Mouse (Mus musculus) MEL (cell line): ENCODE results near the gene Prkcq. TPM values are rescaled to one million over a fixed set of nuclear protein-coding genes. Genes with fewer than 3 reads are reported as not detected.

ENCODE experiments used
- DNase-seq: peaks from one replicate; pipeline ENCODE4 v3.0.0; 2011; ENCODE audit warnings: low read depth, low spot score
- H3K27ac ChIP-seq: 2 replicates; pipeline ENCODE4 v1.5.1; 2012; ENCODE audit warnings: low read depth, mild to moderate bottlenecking, control low read depth, low read length, moderate library complexity; ENCODE audit not compliant: control insufficient read depth
- H3K27me3 ChIP-seq, 2 experiments: fragments of 150-350 bp in 1 of 2; sonication (generic) in 1 of 2; 2 replicates each; pipeline ENCODE4 v1.6.1; 2012; ENCODE audit warnings: low read length in 2 of 2, mild to moderate bottlenecking in 2 of 2, improper control_type of control experiment in 1 of 2, moderate library complexity in 1 of 2; ENCODE audit not compliant: insufficient read depth in 2 of 2, control insufficient read depth in 1 of 2
- H3K36me3 ChIP-seq, 2 experiments: 2 replicates each; pipeline ENCODE4 v1.6.1; 2012 to 2014; ENCODE audit warnings: low read length in 2 of 2, improper control_type of control experiment in 1 of 2, inconsistent platforms in 1 of 2, mild to moderate bottlenecking in 1 of 2; ENCODE audit not compliant: insufficient read depth in 2 of 2, control insufficient read depth in 1 of 2
- H3K4me1 ChIP-seq, 2 experiments: fragments of 150-350 bp in 1 of 2; sonication (generic) in 1 of 2; 2 replicates each; pipeline ENCODE4 v1.6.1; 2012; ENCODE audit warnings: low read length in 2 of 2, improper control_type of control experiment in 1 of 2, mild to moderate bottlenecking in 1 of 2; ENCODE audit not compliant: insufficient read depth in 2 of 2, control insufficient read depth in 1 of 2
- H3K4me3 ChIP-seq, 2 experiments: fragments of 150-350 bp in 1 of 2; sonication (generic) in 1 of 2; 2 replicates each; pipeline ENCODE4 v1.5.1; 2012; ENCODE audit warnings: low read depth in 2 of 2, low read length in 2 of 2, mild to moderate bottlenecking in 2 of 2, moderate library complexity in 2 of 2, control low read depth in 1 of 2, improper control_type of control experiment in 1 of 2; ENCODE audit not compliant: control insufficient read depth in 1 of 2, insufficient read depth in 1 of 2
- H3K79me2 ChIP-seq: 2 replicates; pipeline ENCODE4 v1.6.1; 2012; ENCODE audit warnings: mild to moderate bottlenecking, low read length, moderate library complexity; ENCODE audit not compliant: control insufficient read depth, poor library complexity, insufficient read depth
- H3K9ac ChIP-seq: 2 replicates; pipeline ENCODE4 v1.6.1; 2012; ENCODE audit warnings: low read depth, mild to moderate bottlenecking, control low read depth, low read length, moderate library complexity; ENCODE audit not compliant: control insufficient read depth, poor library complexity, severe bottlenecking
- H3K9me3 ChIP-seq: fragments of 150-350 bp; sonication (generic); replicated peaks from 2 replicates; pipeline ENCODE4 v1.6.1; 2012; ENCODE audit warnings: mild to moderate bottlenecking, low read length, improper control_type of control experiment, moderate library complexity; ENCODE audit not compliant: insufficient read depth
- CHD1 ChIP-seq: IDR thresholded peaks from 2 replicates; pipeline ENCODE4 v1.6.1; 2012; ENCODE audit warnings: low read depth, mild to moderate bottlenecking, inconsistent platforms, low read length, improper control_type of control experiment
- CTCF ChIP-seq, 3 experiments: IDR thresholded peaks in 2 of 3; conservative IDR thresholded peaks in 1 of 3; 2 replicates each; pipeline ENCODE4 v1.5.1; 2011 to 2012; ENCODE audit warnings: low read length in 3 of 3, low read depth in 2 of 3, mild to moderate bottlenecking in 2 of 3, improper control_type of control experiment in 1 of 3, inconsistent platforms in 1 of 3, mixed read lengths in 1 of 3, moderate library complexity in 1 of 3; ENCODE audit not compliant: control insufficient read depth in 1 of 3, insufficient read depth in 1 of 3, poor library complexity in 1 of 3, severe bottlenecking in 1 of 3
- E2F4 ChIP-seq: IDR thresholded peaks from 2 replicates; pipeline ENCODE4 v1.6.1; 2011; ENCODE audit warnings: low read depth, low read length, improper control_type of control experiment, borderline replicate concordance
- EP300 ChIP-seq, 2 experiments: IDR thresholded peaks; 2 replicates each; pipeline ENCODE4 v1.6.1; 2011; ENCODE audit warnings: improper control_type of control experiment in 2 of 2, low read length in 2 of 2, low read depth in 1 of 2, mild to moderate bottlenecking in 1 of 2
- ETS1 ChIP-seq: IDR thresholded peaks from 2 replicates; pipeline ENCODE4 v1.6.1; 2012; ENCODE audit warnings: low read depth, mild to moderate bottlenecking, inconsistent platforms, low read length, improper control_type of control experiment, moderate library complexity
- GABPA ChIP-seq: IDR thresholded peaks from 2 replicates; pipeline ENCODE4 v1.6.1; 2012; ENCODE audit warnings: low read depth, mild to moderate bottlenecking, inconsistent platforms, low read length, improper control_type of control experiment, moderate library complexity
- GATA1 ChIP-seq: IDR thresholded peaks from 2 replicates; pipeline ENCODE4 v1.6.1; 2011; ENCODE audit warnings: low read depth, low read length, improper control_type of control experiment
- HCFC1 ChIP-seq: IDR thresholded peaks from 2 replicates; pipeline ENCODE4 v1.6.1; 2012; ENCODE audit warnings: low read depth, mild to moderate bottlenecking, inconsistent platforms, low read length, improper control_type of control experiment, moderate library complexity
- JUND ChIP-seq: IDR thresholded peaks from 2 replicates; pipeline ENCODE4 v1.6.1; 2011; ENCODE audit warnings: low read depth, mild to moderate bottlenecking, improper control_type of control experiment, low read length
- KAT2A ChIP-seq: conservative IDR thresholded peaks from 2 replicates; pipeline ENCODE4 v1.6.1; 2012; ENCODE audit warnings: low read depth, low read length, improper control_type of control experiment, inconsistent platforms
- MAFK ChIP-seq: IDR thresholded peaks from 2 replicates; pipeline ENCODE4 v1.6.1; 2011; ENCODE audit warnings: low read depth, mild to moderate bottlenecking, low read length, improper control_type of control experiment, borderline replicate concordance
- MAZ ChIP-seq: IDR thresholded peaks from 2 replicates; pipeline ENCODE4 v1.6.1; 2012; ENCODE audit warnings: low read depth, mild to moderate bottlenecking, inconsistent platforms, low read length, improper control_type of control experiment
- MXI1 ChIP-seq: IDR thresholded peaks from 2 replicates; pipeline ENCODE4 v1.6.1; 2011; ENCODE audit warnings: mild to moderate bottlenecking, low read depth, low read length, improper control_type of control experiment
- MYC ChIP-seq: IDR thresholded peaks from 2 replicates; pipeline ENCODE4 v1.6.1; 2011; ENCODE audit warnings: low read depth, mild to moderate bottlenecking, low read length, improper control_type of control experiment, moderate library complexity
- NELFE ChIP-seq: IDR thresholded peaks from 2 replicates; pipeline ENCODE4 v1.6.1; 2011; ENCODE audit warnings: low read depth, low read length, improper control_type of control experiment
- POLR2A ChIP-seq, 2 experiments: IDR thresholded peaks; 2 replicates each; pipeline ENCODE4 v1.6.1; 2011 to 2012; ENCODE audit warnings: low read length in 2 of 2, mild to moderate bottlenecking in 2 of 2, control low read depth in 1 of 2, improper control_type of control experiment in 1 of 2, low read depth in 1 of 2, moderate library complexity in 1 of 2; ENCODE audit not compliant: control insufficient read depth in 1 of 2, insufficient read depth in 1 of 2, poor library complexity in 1 of 2
- POLR2AphosphoS2 ChIP-seq: IDR thresholded peaks from 2 replicates; pipeline ENCODE4 v1.6.1; 2011; ENCODE audit warnings: low read length, improper control_type of control experiment
- POLR2AphosphoS5 ChIP-seq: IDR thresholded peaks from 2 replicates; pipeline ENCODE4 v1.6.1; 2012; ENCODE audit warnings: low read depth, borderline replicate concordance, mild to moderate bottlenecking, inconsistent platforms, low read length, moderate library complexity, mixed read lengths
- RCOR1 ChIP-seq: IDR thresholded peaks from 2 replicates; pipeline ENCODE4 v1.6.1; 2012; ENCODE audit warnings: low read depth, mild to moderate bottlenecking, inconsistent platforms, low read length, improper control_type of control experiment
- SIN3A ChIP-seq: IDR thresholded peaks from 2 replicates; pipeline ENCODE4 v1.6.1; 2012; ENCODE audit warnings: low read length, improper control_type of control experiment, inconsistent platforms
- SMC3 ChIP-seq: IDR thresholded peaks from 2 replicates; pipeline ENCODE4 v1.6.1; 2011; ENCODE audit warnings: low read depth, low read length, improper control_type of control experiment
- TAL1 ChIP-seq: IDR thresholded peaks from 2 replicates; pipeline ENCODE4 v1.6.1; 2012; ENCODE audit warnings: mild to moderate bottlenecking, inconsistent platforms, low read length, moderate library complexity, mixed read lengths
- TBP ChIP-seq: IDR thresholded peaks from 2 replicates; pipeline ENCODE4 v1.8.0; 2011; ENCODE audit warnings: low read depth, low read length, improper control_type of control experiment
- UBTF ChIP-seq: IDR thresholded peaks from 2 replicates; pipeline ENCODE4 v1.6.1; 2012; ENCODE audit warnings: low read depth, mild to moderate bottlenecking, inconsistent platforms, low read length, improper control_type of control experiment, moderate library complexity, borderline replicate concordance; ENCODE audit not compliant: insufficient read depth
- USF1 ChIP-seq: IDR thresholded peaks from 2 replicates; pipeline ENCODE4 v1.6.1; 2014; ENCODE audit warnings: low read depth, mild to moderate bottlenecking, inconsistent platforms, low read length, improper control_type of control experiment, moderate library complexity
- USF2 ChIP-seq, 2 experiments: IDR thresholded peaks; 2 replicates each; pipeline ENCODE4 v1.6.1; 2011 to 2012; ENCODE audit warnings: improper control_type of control experiment in 2 of 2, low read length in 2 of 2, borderline replicate concordance in 1 of 2, inconsistent platforms in 1 of 2, low read depth in 1 of 2, mild to moderate bottlenecking in 1 of 2; ENCODE audit not compliant: insufficient read depth in 1 of 2
- ZKSCAN1 ChIP-seq: IDR thresholded peaks from 2 replicates; pipeline ENCODE4 v1.6.1; 2012; ENCODE audit warnings: low read depth, mild to moderate bottlenecking, inconsistent platforms, low read length, improper control_type of control experiment, moderate library complexity
- polyA plus RNA-seq, 2 experiments: library from polyadenylated mRNA; stranded (reverse) in 1 of 2; unstranded in 1 of 2; fragments of >175 nt in 1 of 2; fragments of >200 nt in 1 of 2; gene quantifications; 2 replicates each; pipeline versions ENCODE4 v1.2.1 to v1.2.4; 2012; ENCODE audit warnings: low replicate concordance in 2 of 2, low read depth in 1 of 2; ENCODE audit not compliant: insufficient read length in 2 of 2, insufficient read depth in 1 of 2, missing spikeins in 1 of 2
- total RNA-seq: library from RNA; depleted of rRNA; stranded (reverse); fragments of 300-350 nt; gene quantifications from 2 replicates; pipeline ENCODE4 v1.2.3, GENCODE M21; 2012

Prkcq gene
- total and polyA plus RNA-seq, 3 experiments, result 0.12 to 0.19 TPM; not detected in 1

- TF ChIP-seq TBP (no peak), CHD1 (no peak), MXI1 (no peak), KAT2A (no peak), GATA1 (no peak), POLR2A (IDR thresholded peaks at IDR 0.05; ENCODE audit: control insufficient read depth in 1 of 2, insufficient read depth in 1 of 2, low read depth in 1 of 2, low read length in 2 of 2, poor library complexity in 1 of 2) (no peak), MYC (no peak), HCFC1 (no peak), UBTF (no peak), RCOR1 (no peak), SIN3A (no peak), POLR2AphosphoS5 (no peak), CTCF (IDR thresholded peaks at IDR 0.05 in 2 of 3, conservative IDR thresholded peaks at IDR 0.05 in 1 of 3; ENCODE audit: control insufficient read depth in 1 of 3, insufficient read depth in 1 of 3, low read depth in 2 of 3, low read length in 3 of 3, poor library complexity in 1 of 3, severe bottlenecking in 1 of 3) (no peak), ZKSCAN1 (no peak), TAL1 (no peak), MAFK (no peak), JUND (no peak), USF2 (IDR thresholded peaks at IDR 0.05; ENCODE audit: borderline replicate concordance in 1 of 2, insufficient read depth in 1 of 2, low read depth in 1 of 2, low read length in 2 of 2) (no peak), SMC3 (no peak), POLR2AphosphoS2 (no peak)
- H3K79me2 ChIP-seq, result no peaks in the 10 kb centered on the region
- no peak for DNase-seq
- H3K4me3 ChIP-seq, result no peak overlapping the region
- no peak overlapping the region for H3K27ac ChIP-seq
- no peaks in the 10 kb centered on the region for H3K9me3 ChIP-seq
- peaks cover 3 to 6% of the 10 kb centered on the region in 2 experiments; a peak in 3 of 4 replicates for H3K27me3 ChIP-seq
- no peak overlapping the region for H3K9ac ChIP-seq
- no peaks in the 10 kb centered on the region for H3K4me1 ChIP-seq
- no peaks in the 10 kb centered on the region for H3K36me3 ChIP-seq
Observed at GRCm38 (mm10) chr2:11135718-11136117, 36.2 kb upstream of the Prkcq start.

GRCm38 (mm10) chr2:11138076-11138475 is 33.8 kb upstream of the Prkcq start:
- Histone ChIP-seq H3K9ac (no peak overlapping the region), H3K27me3 (peaks cover 3 to 7% of the 10 kb centered on the region in 2 experiments), H3K36me3 (no peaks in the 10 kb centered on the region), H3K79me2 (no peaks in the 10 kb centered on the region), H3K4me3 (no peak overlapping the region), H3K4me1 (no peaks in the 10 kb centered on the region), H3K27ac (no peak overlapping the region), H3K9me3 (no peaks in the 10 kb centered on the region)
- TF ChIP-seq TAL1 (no peak), EP300 (IDR thresholded peaks at IDR 0.05; ENCODE audit: low read depth in 1 of 2, low read length in 2 of 2) (no peak), NELFE (no peak), TBP (no peak), GATA1 (no peak), MAZ (no peak), SIN3A (no peak), E2F4 (no peak), POLR2AphosphoS5 (no peak), GABPA (no peak), MAFK (no peak), USF1 (no peak), USF2 (IDR thresholded peaks at IDR 0.05; ENCODE audit: borderline replicate concordance in 1 of 2, insufficient read depth in 1 of 2, low read depth in 1 of 2, low read length in 2 of 2) (no peak), ETS1 (no peak), POLR2A (IDR thresholded peaks at IDR 0.05; ENCODE audit: control insufficient read depth in 1 of 2, insufficient read depth in 1 of 2, low read depth in 1 of 2, low read length in 2 of 2, poor library complexity in 1 of 2) (no peak)
- no peak for DNase-seq
